Mouse (Mus musculus): ENCODE data around the gene Fam102b.

DNA sequence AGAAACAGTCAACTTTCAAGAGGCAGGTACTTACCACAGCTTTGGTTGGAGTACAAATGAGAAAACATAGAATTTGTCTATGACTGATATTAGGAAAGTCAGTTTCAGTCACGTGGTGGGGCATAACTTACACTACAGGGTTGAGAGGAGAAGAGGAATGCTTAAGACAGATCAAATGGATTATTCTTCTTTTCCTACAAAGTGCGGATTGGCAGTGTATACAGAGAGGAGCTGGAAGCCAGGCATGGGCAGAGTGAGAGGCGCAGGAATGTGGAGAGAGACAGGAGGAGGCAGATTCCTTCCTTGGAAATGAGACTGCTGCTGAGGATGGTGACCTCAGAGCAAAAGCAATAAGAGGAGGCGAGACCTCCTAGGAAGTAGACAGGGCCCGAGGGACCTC is 9.1 kb downstream of the Fam102b start:
- TF ChIP-seq CTCF (IDR thresholded peaks at IDR 0.05; ENCODE audit: borderline replicate concordance, insufficient read depth, low read length), result no peak
- TF ChIP-seq POLR2A (IDR thresholded peaks at IDR 0.05; ENCODE audit: low read depth, low read length), result no peak

All from embryonic fibroblast, embryonic 13.5 days (primary cell).